Mouse (Mus musculus) spleen, postnatal 36 days (tissue): ENCODE measurements around the gene Ahr.
A peak's percentile ranks its signal among the peaks of the same experiment; 100 is the strongest.

Source experiments
- DNase-seq, 2 experiments: peaks; one replicate each; pipeline ENCODE4 v3.0.0; 2022; ENCODE audit warnings: low spot score in 2 of 2, mixed read lengths in 1 of 2

The Ahr gene

GRCm38 (mm10) chr12:35534754-35535236, at the start of gene Ahr:
Gene Ahr, minus strand, starts transcription at chr12:35535038.
- peak; percentile 75 for DNase-seq

DNA sequence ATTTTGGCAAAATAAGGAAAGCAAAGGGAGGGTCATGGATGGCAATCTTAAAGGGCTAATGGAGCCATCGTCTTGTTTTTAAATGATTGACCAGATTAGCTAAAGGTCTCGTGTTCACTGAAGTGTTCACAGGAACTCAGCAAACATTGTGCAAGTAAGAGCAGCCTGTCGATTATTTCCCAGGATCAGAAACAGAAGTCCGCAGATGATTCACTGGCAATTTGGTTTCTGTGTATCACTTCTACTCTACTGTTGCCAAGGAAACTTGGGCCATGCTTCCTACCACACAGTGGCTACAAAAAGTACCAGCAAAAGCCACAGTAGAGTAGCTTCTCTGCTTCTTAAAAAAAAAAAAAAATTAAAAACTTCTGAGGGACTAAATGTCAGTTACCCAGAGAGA, 44.0 kb upstream of the Ahr start:
- DNase-seq, result no peak

- DNase-seq, result no peak
Measured at GRCm38 (mm10) chr12:35576107-35576506, 41.3 kb upstream of the Ahr start.

- DNase-seq, result no peak
Measured at GRCm38 (mm10) chr12:35573713-35574112, 38.9 kb upstream of the Ahr start.

DNA sequence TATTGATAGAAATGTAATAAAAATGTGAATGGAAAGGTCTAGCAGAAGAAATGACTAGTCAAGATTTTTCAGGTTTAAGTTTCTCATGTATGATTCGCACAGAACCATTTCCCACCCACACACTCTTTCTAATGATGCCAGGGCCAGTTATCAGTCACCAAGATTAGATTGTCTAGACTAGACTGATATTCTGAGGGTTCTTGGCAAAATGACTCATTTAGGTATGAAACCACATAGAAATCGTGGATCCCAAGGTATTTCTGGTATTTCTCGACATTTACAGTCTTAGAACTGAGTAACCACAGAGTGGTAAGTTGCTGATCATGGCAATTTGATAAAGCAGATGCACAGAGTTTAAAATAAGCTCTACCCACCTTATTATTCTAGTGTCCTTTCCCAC, 28.0 kb upstream of the Ahr start:
- DNase-seq, result no peak

GRCm38 (mm10) chr12:35558868-35559267, 24.0 kb upstream of the Ahr start:
- DNase-seq, result no peak

GRCm38 (mm10) chr12:35555925-35556324, 21.1 kb upstream of the Ahr start:
- DNase-seq, result no peak

DNA sequence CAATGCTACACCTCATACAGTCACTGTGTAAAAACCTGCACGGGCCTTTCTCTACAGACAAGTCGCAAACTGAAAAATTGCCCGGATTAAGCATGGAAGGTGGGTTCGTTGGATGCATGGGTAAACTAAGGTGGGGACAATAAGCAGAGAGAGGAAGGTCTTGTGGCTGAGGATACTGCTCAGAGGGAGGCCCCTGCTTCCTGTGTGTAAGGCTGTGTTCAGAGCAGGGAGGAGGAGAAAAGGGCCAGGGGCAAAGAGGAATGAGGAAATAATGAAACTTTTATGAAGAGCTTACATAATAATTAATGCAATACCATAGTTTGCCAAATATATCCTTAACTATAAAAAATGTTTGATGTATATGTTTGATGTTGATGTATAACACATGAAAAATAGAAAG, 19.5 kb upstream of the Ahr start:
- no peak for DNase-seq

GRCm38 (mm10) chr12:35553174-35553573, 18.3 kb upstream of the Ahr start:
- peak; percentile 3 to 21 for DNase-seq

DNA sequence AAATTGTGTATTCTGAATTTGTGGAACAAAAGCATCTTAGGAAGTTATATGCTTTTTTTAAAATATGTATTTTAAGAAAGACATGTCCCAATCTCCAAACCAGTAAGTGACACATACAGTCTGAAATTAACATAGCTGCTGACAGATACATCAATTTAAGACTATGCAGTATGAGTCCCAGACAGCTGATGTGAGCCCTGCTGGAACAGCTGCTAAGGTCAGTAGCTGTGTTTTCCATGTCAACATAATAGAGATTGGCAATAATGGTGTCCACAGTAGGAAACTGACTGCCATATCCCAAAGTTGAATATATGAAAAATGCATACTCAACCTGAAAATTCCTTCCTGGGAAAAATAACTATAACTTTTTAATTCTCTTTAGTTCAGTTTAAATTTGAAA, 15.5 kb upstream of the Ahr start:
- no peak for DNase-seq

- no peak for DNase-seq
Measured at GRCm38 (mm10) chr12:35542836-35543235, 8.0 kb upstream of the Ahr start.

GRCm38 (mm10) chr12:35538843-35539242, 4.0 kb upstream of the Ahr start:
- DNase-seq, result no peak

GRCm38 (mm10) chr12:35534114-35534753, 604 bp downstream of the Ahr start:
- DNase-seq, result peak; percentile 6 to 19

- no peak for DNase-seq
Measured at GRCm38 (mm10) chr12:35533748-35534113, 1.1 kb downstream of the Ahr start.

GRCm38 (mm10) chr12:35533133-35533532, 1.7 kb downstream of the Ahr start:
- no peak for DNase-seq

DNA sequence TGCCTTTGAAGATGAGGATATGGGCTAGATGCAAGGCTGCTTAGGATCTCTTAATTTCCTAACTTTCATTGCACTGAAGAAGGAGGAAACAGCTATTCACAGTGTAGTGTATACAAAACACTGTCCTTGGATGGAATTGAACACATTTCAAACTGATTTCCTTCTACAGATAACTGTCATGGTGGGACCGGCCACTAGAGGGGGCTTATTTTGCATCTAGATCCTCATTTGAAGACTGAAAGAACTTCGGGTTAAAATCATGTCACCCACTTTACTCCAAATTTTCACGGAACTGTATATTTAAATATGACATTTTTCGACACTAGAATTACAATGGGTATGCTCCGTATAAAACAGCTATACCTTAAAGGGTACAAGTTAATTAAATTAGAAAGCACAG, 2.7 kb downstream of the Ahr start:
- peak; percentile 54 to 70 for DNase-seq

- no peak for DNase-seq
Measured at GRCm38 (mm10) chr12:35530587-35530986, 4.3 kb downstream of the Ahr start.

GRCm38 (mm10) chr12:35527429-35527828, 7.4 kb downstream of the Ahr start:
- no peak for DNase-seq

DNA sequence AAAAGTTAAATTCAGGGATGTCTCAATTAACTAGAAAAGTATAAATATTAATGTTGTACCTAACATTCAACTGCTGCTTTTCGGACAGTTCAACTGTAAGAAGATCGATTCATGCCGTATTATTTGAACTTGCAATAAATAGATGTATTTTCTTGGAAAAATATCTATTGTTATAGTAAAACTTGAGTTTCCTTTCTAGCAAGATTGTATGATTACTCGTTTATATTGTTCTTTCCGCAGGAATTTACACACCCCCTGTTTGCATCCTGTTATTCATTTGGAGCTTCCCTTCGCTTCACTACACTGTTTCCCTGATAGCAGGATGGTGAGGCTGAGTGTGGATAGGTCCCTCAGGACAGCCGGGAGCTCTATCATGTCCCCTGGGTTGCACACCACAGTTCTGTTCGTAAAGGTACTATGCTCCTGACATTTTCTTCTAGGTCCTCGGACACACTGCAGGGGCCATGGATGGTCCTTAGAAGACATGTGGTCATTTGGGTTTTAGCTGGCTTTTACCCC, 12.2 kb downstream of the Ahr start:
- no peak for DNase-seq

- DNase-seq, result no peak
Measured at GRCm38 (mm10) chr12:35515621-35516020, 19.2 kb downstream of the Ahr start.

DNA sequence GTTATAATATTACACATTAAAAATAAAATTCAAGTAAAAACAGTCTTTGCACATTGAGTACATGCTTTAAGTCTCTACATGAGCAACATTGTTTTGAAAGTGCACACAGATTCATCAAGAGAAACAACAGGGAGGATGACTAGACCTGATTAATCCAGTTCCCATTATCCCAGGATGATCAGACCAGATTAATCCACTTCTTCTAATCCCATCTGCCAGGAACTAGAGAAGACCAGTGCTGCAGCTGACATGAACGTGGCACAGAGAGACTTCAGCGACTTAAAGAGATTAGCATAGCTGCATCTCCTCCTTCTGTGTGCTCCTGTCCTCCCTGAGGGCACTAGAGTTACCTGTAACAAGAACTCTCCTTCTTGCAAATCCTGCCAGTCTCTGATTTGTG, 20.2 kb downstream of the Ahr start:
- DNase-seq, result no peak

GRCm38 (mm10) chr12:35510711-35511110, 24.1 kb downstream of the Ahr start:
- no peak for DNase-seq

- no peak for DNase-seq
Measured at GRCm38 (mm10) chr12:35506383-35506782, 28.5 kb downstream of the Ahr start.

GRCm38 (mm10) chr12:35504081-35504480, 30.8 kb downstream of the Ahr start:
- DNase-seq, result no peak
